Mouse (Mus musculus): ENCODE results near the gene Fibcd1. TPM values are rescaled to one million over a fixed set of nuclear protein-coding genes. Genes with fewer than 3 reads are reported as not detected.
A peak's percentile ranks its signal among the peaks of the same experiment; 100 is the strongest.

The Fibcd1 gene
- total RNA-seq, 2 experiments from 2014 or later = 0.05 TPM; not detected in 1

DNA sequence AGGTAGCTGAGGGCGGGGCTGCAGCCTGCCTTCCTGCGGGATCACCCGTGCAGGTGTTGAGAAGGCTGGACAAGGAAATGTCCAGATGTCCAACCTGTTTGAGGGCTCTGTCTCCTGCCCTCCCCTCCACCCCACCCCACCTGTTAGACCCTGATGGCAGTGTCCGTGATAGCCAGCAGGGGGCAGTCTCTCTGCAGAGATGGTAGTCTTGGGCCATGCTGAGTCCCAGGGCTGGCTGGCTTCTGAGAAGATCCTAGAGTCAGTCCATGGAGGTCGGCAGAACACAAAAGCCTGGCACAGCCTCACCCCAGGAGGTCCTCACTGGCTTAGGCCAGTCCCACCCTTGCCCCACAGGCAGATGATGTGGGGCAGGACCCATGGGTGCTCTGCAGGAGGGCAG, 30.4 kb downstream of the Fibcd1 start:
- DNase-seq = peak; percentile 49 to 72
- intact Hi-C loops (cut with DNase I) = loop anchor here (5.0 kb wide), 1 partner anchor 102 kb away; no protein-coding TSS in a partner anchor

DNA sequence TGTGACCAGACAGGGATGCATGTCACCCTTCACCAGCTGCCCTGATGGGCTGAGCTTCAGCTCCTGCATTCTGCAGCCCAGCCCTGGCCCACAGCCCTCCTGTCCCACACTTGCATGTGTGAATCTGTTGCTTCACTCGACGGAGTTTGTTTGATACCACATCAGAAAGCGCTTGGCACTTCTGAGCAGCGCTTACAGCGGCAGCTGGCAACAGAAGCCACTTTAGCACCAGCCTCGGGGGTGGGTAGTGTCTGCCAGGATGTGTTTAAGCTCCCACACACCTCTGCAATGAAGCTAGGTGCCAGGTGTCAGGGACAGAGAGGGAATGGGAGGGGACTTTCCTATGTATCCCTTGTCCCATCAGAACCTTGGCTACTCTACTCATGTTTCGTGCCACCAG, 31.1 kb downstream of the Fibcd1 start:
- intact Hi-C loops (cut with DNase I) = loop anchor here (5.0 kb wide), 1 partner anchor 103 kb away; no protein-coding TSS in a partner anchor
- no peak for DNase-seq

DNA sequence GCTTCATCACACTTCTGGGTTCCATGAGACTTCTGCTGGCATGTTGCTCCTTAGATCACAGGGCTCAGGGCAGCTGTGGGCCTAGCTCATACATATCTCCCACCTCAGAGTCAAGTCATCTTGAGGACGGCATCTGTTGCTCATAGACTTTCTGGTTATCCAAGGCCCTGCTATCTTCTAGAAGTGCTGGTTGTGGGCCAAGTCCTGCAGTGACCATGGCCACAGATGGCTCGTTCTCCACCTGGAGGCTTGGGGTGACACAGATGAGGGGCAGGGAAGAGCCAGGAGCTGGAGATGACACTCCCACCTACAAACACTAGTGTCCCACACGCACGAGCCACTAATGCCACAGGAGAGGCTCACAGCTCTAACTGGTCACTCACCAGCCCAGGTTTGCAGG, 32.2 kb downstream of the Fibcd1 start:
- DNase-seq = no peak
- intact Hi-C loops (cut with DNase I) = no loop called here

DNA sequence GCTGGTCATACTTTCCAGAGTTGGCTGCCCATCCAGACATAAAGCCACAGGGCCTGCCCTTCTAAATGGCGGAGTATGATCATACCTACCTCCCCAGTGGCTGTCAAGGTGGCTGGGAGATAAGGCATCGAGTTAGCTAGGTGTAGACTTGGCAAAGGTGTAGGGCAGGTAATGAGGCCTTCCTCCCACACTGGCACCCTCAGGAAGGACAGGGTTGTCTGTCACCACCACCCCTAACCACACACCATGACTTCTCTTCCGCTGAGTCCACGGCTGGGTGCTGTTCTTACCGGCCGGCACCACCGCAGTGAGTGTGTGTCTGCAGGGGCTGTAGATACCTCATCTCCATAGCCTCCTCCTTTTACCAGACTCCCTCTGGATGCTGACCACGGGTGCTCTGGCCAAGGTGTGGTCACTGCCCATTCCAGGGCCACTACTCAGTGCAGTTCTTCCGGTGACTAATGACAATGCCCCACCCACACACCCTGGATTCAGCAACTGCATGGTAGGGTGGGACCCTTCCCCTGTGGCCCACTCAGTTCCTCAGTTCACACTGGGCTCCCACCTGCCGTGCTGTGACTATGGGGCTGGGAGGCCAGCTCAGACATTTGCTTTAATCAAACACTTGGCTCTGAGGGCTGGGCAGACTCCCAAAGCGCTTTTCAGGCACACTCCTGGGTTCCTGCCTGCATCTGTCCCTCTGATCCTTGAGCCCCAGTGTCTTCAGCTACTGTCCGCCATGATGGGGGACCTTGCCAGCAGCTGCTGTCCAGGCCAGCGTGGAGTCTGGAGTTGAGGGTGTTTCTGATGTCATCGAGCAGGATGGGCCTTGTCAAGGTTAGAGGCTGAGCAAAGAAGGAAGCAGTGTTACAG, 34.5 kb downstream of the Fibcd1 start:
- intact Hi-C loops (cut with DNase I) = no loop called here
- no peak for DNase-seq

DNA sequence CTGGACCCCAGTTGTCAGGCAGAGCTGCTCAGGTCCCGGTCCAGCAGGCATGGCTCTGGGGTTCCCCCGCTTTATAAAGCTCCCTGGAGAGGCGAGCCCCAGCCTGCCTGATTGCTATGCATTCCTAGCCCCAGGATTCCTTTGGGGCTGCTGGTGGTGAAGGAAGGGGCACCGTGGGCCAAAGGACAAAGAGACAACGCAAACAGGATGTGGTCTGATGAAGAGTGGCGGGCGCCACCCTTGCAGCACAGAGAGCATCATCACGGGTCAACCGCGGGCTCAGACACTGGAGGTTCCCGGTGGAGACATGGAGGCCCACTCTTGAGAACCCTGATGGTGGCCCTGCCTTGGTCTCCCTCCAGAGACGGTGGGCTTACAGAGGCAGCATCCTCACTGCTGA, 35.4 kb downstream of the Fibcd1 start, which contains the start of gene Qrfp:
Qrfp (minus strand) TSS at position 137 of the 400 bp plus-strand sequence.
- no peak for DNase-seq
- intact Hi-C loops (cut with DNase I) = no loop called here

DNA sequence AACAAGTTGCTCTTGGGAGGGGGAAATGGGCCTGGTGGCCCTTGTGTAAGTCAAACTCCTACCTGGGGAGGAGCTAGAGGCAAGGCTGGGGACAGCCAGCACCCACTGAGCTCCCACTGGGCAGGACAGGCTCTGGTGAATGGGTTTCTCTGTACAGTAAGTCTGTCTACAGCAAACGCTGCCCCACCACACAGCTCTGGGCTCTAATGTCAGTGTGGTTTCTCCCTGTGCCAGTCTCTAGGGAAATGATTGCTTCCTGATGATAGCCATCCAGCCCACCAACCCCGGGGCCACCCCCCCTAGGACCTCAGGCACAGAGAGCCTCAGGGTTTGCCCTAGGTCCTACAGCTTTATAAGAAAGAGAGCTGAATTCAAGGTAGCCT, 36.5 kb downstream of the Fibcd1 start:
- DNase-seq = no peak
- intact Hi-C loops (cut with DNase I) = no loop called here

DNA sequence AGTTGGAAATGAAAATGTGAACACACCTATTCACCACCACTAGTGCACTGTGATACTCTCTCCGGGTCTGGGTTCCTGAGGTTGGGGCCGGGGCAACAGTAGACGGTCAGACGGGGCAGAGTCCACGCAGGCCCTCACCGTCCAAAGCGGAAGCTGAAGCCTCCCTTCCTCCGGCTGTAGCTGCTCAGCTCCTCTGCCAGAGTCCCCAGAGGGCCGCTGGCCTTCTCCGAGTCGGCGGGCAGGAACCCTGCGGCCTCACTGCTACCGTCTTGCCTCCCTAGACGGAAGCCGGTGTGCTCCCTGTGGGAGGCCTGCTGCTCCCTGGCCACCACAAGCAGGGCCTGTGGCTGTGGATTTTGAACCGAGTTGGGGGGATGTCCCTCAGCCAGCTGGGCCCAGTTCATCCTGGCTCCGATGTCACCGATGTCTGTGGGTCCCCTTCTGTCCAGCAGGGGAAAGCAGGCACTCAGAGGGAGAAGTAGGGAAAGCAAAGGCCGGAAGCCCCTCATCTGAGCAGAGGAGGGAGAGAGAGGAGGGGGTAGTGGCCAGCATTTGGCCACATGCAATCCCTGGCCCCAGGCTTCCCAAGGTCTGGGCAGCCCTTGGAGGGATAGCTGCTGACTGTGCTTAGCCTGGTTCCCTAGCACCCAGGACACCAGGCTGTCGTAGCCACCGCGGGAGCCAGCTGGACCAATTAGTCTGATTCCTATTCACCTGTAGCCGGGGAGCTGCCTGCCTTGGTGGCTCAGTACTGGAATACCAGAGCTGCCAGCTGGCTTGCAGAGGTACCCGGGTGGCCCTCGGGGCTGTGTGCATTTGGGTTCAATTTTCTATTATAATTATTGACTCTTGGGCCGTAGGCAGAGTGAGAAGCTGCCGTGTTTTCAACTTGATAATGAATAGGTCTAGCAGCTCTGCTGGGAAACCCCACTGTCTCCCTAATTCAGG, 37.1 kb downstream of the Fibcd1 start:
- intact Hi-C loops (cut with DNase I) = no loop called here
- peak; percentile 38 to 52 for DNase-seq

DNA sequence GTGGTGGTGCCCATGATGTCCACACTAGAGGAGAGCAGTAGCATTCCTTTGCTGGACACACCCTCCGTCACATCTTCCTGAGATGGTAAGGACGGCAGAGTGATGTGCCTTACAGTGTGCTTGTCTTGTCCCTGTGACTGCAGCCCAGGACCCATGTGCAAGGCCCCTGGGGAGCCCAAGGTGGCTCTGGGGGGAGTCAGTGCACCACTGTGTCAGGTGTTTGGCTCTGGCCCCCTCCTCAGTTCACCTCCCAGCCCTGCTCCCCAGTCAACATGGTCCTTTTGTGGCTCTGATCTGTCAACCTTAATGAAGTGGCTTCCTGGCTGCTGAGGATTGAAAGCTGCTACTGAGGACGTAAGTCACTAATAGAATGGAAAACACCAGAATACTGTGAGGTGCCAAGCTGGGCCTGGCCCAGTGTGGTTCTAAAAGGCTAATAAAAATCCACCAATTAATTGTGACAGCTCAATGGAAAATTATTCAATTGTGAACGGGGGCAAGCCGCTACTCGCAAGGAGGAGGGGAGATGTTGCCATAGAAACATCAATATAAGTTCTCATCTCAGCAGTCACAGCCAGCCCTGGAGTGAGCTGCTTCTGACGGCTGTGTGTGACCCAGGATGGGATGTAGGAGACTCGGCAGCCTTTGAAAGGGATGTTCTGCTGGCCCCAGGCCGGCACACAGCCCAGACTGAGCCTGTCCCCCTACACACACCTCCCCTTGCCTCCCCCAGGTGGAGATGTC, 39.0 kb downstream of the Fibcd1 start:
- intact Hi-C loops (cut with DNase I) = no loop called here
- DNase-seq = no peak

DNA sequence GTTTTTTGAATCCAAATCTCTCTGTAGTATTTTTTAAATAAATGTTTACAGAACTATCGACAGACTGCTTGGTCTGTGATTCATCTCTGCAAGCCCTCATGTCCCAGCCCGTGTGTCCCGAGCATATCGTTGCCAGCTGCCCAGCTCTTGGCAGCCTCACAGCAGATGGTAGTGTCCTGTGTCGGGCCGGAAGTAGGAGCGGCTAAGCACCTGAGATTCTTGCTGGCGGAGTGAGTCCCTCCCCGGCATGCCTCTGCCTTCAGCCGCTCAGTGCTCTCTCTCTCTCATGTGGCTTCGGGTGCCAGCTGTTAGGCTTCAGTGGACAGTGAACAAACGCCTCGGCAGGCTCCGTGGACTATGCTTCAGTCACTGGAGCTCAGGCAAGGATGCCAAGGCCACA, 42.3 kb downstream of the Fibcd1 start:
- intact Hi-C loops (cut with DNase I) = no loop called here
- DNase-seq = no peak

DNA sequence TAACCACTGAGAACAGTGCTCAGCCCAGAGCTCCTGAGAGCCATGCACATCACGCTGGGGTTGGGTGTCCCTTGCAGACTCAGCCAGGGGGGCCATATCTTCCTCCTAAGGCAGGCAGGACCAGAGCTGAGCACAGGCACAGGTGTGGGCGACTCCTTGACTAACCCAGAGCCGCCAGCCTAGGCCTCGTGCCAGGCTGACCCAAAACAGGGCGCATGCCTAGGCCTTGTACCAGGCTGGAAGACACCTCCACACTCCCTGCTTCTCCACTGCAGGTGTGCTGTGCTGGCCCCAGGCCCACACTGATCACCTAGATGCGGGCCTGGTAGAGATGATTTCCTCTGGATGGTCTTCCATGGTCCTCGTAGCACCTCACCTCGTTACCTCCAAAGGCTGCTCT, 43.0 kb downstream of the Fibcd1 start:
- intact Hi-C loops (cut with DNase I) = no loop called here
- DNase-seq = no peak

DNA sequence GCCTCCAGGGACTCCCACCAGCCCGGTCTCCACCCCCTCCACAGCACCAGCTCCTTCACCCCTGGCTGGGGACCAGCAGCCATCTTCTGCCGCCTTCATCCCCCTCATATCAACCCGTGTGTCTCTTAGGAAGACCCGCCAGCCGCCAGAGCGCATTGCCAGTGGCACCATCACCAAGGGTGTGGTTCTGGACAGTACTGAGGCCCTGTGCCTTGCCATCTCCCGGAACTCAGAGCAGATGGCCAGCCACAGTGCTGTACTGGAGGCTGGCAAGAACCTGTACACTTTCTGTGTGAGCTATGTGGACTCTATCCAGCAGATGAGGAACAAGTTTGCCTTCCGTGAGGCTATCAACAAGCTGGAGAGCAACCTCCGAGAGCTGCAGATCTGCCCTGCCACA, 44.4 kb downstream of the Fibcd1 start:
- DNase-seq = no peak
- intact Hi-C loops (cut with DNase I) = no loop called here

DNA sequence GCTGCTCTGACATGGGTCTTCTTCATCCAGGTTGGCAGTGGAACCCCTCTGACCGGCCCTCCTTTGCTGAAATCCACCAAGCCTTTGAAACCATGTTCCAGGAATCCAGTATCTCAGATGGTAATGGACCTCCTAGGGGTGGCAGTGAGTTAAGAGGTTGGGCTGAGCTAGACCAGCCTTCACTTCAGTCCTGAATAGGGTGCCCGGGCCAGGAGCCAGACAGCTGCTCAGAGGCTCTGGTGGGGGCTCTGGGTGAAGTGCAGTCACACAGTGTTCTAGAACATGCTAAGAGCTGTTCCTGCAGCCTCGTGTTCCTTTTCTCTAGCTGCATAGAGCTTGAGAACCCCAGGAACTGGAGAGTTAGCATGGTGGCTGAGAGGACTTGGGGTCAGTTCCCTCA, 48.9 kb downstream of the Fibcd1 start:
- no peak for DNase-seq
- intact Hi-C loops (cut with DNase I) = loop anchor here (10.0 kb wide), 1 partner anchor 312 kb away; no protein-coding TSS in a partner anchor

DNA sequence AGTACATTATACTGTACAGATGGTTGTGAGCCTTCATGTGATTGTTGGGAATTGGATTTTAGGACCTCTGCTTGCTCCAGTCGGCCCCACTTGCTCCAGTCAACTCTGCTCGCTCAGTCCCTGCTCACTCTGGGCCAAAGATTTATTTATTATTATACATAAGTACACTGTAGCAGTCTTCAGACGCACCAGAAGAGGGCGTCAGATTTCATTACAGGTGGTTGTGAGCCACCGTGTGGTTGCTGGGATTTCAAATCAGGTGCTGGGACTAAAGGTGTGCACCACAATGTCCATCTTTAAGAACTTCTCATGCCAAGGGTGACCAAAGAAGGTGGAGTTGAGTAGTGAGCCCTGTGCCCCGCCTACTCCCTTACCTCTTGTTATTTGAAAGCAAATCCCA, 53.2 kb downstream of the Fibcd1 start:
- intact Hi-C loops (cut with DNase I) = loop anchor here (10.0 kb wide), 1 partner anchor 308 kb away; no protein-coding TSS in a partner anchor

DNA sequence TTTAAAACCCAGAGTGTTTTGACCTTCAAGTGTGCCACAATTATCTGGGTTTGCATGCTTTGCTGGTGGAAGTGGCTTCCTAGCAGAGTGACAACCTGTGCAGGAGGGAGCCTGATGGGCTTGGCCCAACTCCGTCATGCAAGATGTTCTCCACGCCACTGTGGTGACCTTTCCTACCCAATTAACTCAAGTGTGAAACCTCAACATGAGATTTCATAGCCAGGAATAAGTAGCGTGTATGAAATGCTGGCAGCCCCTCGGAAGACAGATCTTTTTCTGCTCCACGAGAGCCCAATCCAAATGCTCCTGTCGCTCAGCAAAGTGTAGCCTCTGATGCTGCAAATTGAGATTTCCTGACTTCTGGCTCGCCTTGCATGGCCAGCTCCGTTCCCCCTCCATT, 54.5 kb downstream of the Fibcd1 start:
- intact Hi-C loops (cut with DNase I) = loop anchor here (10.0 kb wide), 1 partner anchor 306 kb away; no protein-coding TSS in a partner anchor
- DNase-seq = no peak

More for the DNA sequence above, 53.2 kb downstream of the Fibcd1 start:
- no peak for DNase-seq

DNA sequence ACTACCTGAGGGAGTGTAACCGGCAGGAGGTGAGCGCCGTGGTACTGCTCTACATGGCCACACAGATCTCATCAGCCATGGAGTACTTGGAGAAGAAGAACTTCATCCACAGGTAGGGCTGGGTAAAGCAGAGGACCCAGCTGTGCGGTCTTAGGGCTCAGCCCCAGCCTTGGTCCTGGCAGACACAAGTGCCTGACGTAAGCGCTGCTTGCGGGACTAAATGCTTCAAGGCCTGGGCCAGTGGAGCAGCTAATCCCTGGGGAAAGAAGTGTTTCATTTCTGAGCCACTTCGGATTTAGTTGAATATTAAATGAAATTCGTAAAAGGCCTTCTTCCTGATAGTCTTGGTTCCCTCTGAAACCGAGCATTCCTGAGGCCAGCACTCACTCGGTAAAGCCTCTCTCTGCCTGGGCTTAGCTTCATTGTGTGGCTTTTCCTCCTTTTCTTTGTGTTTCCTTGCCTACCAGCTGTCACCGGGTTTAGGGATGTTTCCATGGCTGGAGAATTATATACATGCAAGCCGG, 55.0 kb downstream of the Fibcd1 start:
- no peak for DNase-seq
- intact Hi-C loops (cut with DNase I) = loop anchor here (10.0 kb wide), 1 partner anchor 306 kb away; no protein-coding TSS in a partner anchor

DNA sequence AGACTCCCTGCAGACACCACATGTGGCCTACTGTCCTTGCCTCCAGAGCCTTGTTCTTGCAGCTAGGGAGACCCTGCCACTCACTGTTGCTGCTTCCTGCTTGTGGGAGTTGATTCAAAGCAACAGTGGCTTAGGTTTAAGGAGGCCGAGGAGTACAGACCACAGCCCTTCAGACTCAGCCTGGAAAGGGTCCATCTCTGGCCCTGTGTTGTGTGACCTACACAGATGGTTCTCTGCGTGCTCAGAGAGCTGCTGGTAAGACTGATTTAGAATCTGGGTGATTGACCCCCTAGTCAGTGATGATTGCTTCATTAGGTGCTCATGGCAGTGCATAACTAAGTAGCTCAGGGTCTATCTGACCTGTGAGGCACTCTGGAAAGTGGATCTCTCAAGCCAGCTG, 56.6 kb downstream of the Fibcd1 start:
- no peak for DNase-seq
- intact Hi-C loops (cut with DNase I) = loop anchor here (5.0 kb wide), 1 partner anchor 58 kb away; the partner anchor contains the start of gene Fibcd1

DNA sequence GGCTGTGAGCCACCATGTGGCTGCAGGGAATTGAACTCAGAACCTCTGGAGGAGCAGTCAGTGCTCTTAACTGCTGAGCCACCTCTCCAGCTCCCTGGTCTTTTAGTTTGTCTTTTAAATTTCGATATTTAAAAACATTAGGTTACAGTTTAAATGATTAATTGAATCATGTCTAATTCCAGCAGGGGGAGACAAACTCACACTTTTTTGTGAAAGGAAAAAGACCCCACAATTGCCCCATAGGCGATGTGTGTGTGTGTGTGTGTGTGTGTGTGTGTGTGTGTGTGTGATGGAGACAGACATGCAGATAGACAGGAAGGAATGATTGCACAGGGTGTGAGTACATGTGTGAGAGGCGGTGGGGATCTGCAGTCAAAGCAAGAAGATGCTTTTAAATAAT, 57.6 kb downstream of the Fibcd1 start:
- DNase-seq = no peak
- intact Hi-C loops (cut with DNase I) = loop anchor here (5.0 kb wide), 1 partner anchor 59 kb away; the partner anchor contains the start of gene Fibcd1

DNA sequence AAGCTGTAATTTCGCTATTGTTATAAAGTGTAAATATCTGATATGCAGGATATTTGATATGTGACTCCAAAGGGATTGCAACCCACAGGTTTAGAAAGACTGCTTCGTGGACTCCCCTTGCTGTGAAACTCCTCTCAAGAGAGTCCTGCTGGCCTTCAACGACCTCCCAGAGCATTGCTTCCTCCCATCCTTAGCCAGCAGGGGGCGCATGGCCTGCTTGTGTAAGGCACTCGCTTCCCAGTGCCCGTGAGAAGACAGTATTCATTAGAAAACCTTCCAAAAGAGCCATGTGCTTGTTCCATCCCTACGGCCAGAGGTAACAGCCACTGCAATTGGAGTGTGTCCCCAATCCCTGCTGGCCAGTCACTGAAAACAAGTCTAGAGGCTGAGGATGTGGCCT, 58.8 kb downstream of the Fibcd1 start:
- DNase-seq = peak; percentile 83 to 89
- intact Hi-C loops (cut with DNase I) = loop anchor here (2.0 to 5.0 kb wide), 2 partner anchors 60 to 128 kb away; partner anchors contain the start of gene Fibcd1

DNA sequence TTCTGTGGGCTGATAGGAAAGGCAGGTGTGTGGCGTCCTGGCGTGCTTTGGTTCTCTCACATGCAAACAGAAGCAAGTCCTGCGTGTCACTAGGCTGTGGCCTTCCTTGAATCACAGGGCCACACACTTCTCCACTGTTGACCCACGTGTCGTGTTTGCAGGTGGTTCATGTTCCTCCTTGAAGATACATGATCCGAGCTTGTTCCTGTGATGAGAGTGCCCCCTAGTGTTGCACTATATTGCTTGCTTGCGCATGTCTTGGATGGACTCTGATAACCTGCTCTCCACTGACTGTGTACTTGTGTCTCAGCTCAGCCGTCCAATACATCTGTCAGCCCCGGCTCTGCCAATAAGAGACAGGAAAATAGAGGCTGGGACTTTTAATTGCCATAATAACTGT, 60.7 kb downstream of the Fibcd1 start:
- intact Hi-C loops (cut with DNase I) = loop anchor here (1.0 to 5.0 kb wide), 3 partner anchors 62 to 102 kb away; partner anchors contain the start of gene Fibcd1
- peak; percentile 73 to 84 for DNase-seq

All from heart, postnatal 14 days (tissue).